In the genomic region with DNA sequence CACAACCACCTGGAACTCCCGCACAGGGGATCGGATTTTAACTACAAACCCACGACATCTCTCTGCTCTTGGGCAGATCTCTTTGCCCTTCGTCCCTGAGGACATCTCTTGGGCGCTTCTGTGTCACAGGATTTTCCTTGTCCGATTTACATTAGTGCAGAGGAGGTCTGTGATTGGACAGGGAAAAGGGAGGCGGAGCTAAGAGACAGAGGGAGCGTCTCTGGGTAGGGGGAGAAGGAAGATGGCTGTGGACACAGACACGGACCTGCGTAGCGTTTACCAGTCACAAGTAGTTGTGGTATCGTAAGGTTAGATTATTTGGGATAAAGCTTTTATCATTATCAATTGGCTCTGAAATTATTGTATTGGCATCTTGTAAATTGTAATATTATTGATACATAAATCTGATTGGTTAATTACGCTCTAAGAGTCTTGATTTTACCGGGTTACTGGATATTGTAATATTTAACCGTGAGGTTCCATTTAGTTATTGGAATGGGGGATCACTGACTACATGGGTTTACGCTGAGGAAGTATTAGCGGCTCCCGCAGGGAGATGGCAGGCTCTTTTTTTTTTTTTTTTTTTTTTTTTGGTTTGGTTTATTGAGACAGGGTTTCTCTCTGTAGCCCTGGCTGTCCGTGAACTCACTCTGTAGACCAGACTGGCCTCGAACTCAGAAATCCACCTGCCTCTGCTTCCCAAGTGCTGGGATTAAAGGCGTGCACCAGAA, we compare ENCODE assay signal across 8 mouse cellular contexts. TPM values are rescaled to one million over a fixed set of nuclear protein-coding genes. Genes with fewer than 3 reads are reported as not detected.
A peak's percentile ranks its signal among the peaks of the same experiment; 100 is the strongest.
DNase-seq lines count a peak whose midpoint lies in the region; ATAC-seq lines count a peak whose summit lies in the region.

No protein-coding gene starts in this region.

- no peak for DNase-seq in heart, adult 9 months (ENCODE audit: low spot score in 2 of 2)
- DNase-seq in MN1 (ENCODE audit: low spot score) = peak; percentile 48
- no peak for DNase-seq in layer of hippocampus, postnatal 10 days (ENCODE audit: low spot score in 2 of 2)
- no peak for DNase-seq in ovary, postnatal 14 days (ENCODE audit: low spot score)
- DNase-seq in right cerebral cortex, adult 18-20 months = no peak

- peak overlapping the region; percentile 53 for H3K4me2 ChIP-seq in heart, embryonic 11.5 days
- H3K4me2 ChIP-seq in hindbrain, embryonic 12.5 days (replicated peaks) = peak overlapping the region; percentile 49
- H3K4me2 ChIP-seq in midbrain, embryonic 13.5 days (replicated peaks) = peak overlapping the region; percentile 43

- H3K9ac ChIP-seq in heart, embryonic 11.5 days (ENCODE audit: low read depth, low read length) = no peak overlapping the region
- no peak overlapping the region for H3K9ac ChIP-seq in hindbrain, embryonic 12.5 days
- H3K9ac ChIP-seq in midbrain, embryonic 13.5 days (replicated peaks) = no peak overlapping the region

- H3K9me3 ChIP-seq in heart, embryonic 11.5 days (replicated peaks; ENCODE audit: control insufficient read depth, low read length) = no peaks in the 10 kb centered on the region
- H3K9me3 ChIP-seq in hindbrain, embryonic 12.5 days (replicated peaks) = no peaks in the 10 kb centered on the region
- H3K9me3 ChIP-seq in midbrain, embryonic 13.5 days = no peaks in the 10 kb centered on the region

- 24% methylated on average over 21 of the region's 21 CpGs for WGBS in heart, embryonic 11.5 days (ENCODE audit: insufficient replicate concordance)
- 28% methylated on average over 21 of the region's 21 CpGs for WGBS in hindbrain, embryonic 12.5 days
- 31% methylated on average over 21 of the region's 21 CpGs for WGBS in midbrain, embryonic 13.5 days

- H3K27ac ChIP-seq in heart, embryonic 11.5 days (ENCODE audit: low read depth, low read length) = no peak overlapping the region
- no peak overlapping the region for H3K27ac ChIP-seq in hindbrain, embryonic 12.5 days
- H3K27ac ChIP-seq in midbrain, embryonic 13.5 days = no peak overlapping the region

- H3K4me3 ChIP-seq in heart, embryonic 11.5 days (ENCODE audit: low read depth, low read length) = peak overlapping the region; percentile 21; the same call in 1 of the 2 replicates
- peak overlapping the region; percentile 14 for H3K4me3 ChIP-seq in hindbrain, embryonic 12.5 days
- peak overlapping the region; percentile 22 for H3K4me3 ChIP-seq in midbrain, embryonic 13.5 days (replicated peaks)

- H3K36me3 ChIP-seq in heart, embryonic 11.5 days (ENCODE audit: control insufficient read depth, insufficient read depth, low read length) = no peaks in the 10 kb centered on the region
- H3K36me3 ChIP-seq in hindbrain, embryonic 12.5 days = no peaks in the 10 kb centered on the region
- H3K36me3 ChIP-seq in midbrain, embryonic 13.5 days = no peaks in the 10 kb centered on the region

- ATAC-seq in heart, embryonic 11.5 days (replicated peaks; ENCODE audit: insufficient number of reproducible peaks, low FRiP score, low TSS enrichment) = no peak
- ATAC-seq in hindbrain, embryonic 12.5 days (ENCODE audit: low FRiP score) = peak; percentile 90
- peak; percentile 94 for ATAC-seq in midbrain, embryonic 13.5 days

- H3K27me3 ChIP-seq in heart, embryonic 11.5 days (ENCODE audit: control insufficient read depth, insufficient read depth, low read length) = no peaks in the 10 kb centered on the region
- H3K27me3 ChIP-seq in hindbrain, embryonic 12.5 days = no peaks in the 10 kb centered on the region
- no peaks in the 10 kb centered on the region for H3K27me3 ChIP-seq in midbrain, embryonic 13.5 days

- no peaks in the 10 kb centered on the region for H3K4me1 ChIP-seq in heart, embryonic 11.5 days (ENCODE audit: control insufficient read depth, insufficient read depth, low read length)
- no peaks in the 10 kb centered on the region for H3K4me1 ChIP-seq in hindbrain, embryonic 12.5 days
- no peaks in the 10 kb centered on the region for H3K4me1 ChIP-seq in midbrain, embryonic 13.5 days (replicated peaks)

RNA-seq across cellular contexts. Expression of a gene that starts 7.3 kb away (rescaled TPM):
- polyA plus RNA-seq in heart, embryonic 11.5 days (2014; fragmentation: Nextera tagmentation; extraction: Ambion mirVana) = 0.16 and 0.35 TPM in 2 replicates
- 0.20 and 0.25 TPM in 2 replicates for polyA plus RNA-seq in hindbrain, embryonic 12.5 days (2016; fragmentation: Nextera tagmentation; extraction: Ambion mirVana)
- 0.10 and 0.15 TPM in 2 replicates for polyA plus RNA-seq in midbrain, embryonic 13.5 days (2015; fragmentation: Nextera tagmentation; extraction: Ambion mirVana)
- under 1 TPM; 0.25 to 0.34 TPM for total RNA-seq in layer of hippocampus, postnatal 10 days (2021)

RNA-seq across cellular contexts. Expression of a gene that starts 21.0 kb away (rescaled TPM):
- polyA plus RNA-seq in heart, embryonic 11.5 days (2014; fragmentation: Nextera tagmentation; extraction: Ambion mirVana) = 1.6 and 1.8 TPM in 2 replicates
- 36.9 and 40.5 TPM in 2 replicates for polyA plus RNA-seq in hindbrain, embryonic 12.5 days (2016; fragmentation: Nextera tagmentation; extraction: Ambion mirVana)
- polyA plus RNA-seq in midbrain, embryonic 13.5 days (2015; fragmentation: Nextera tagmentation; extraction: Ambion mirVana) = 68.2 and 72.8 TPM in 2 replicates
- 100 to 1,000 TPM; 272 to 280 TPM for total RNA-seq in layer of hippocampus, postnatal 10 days (2021)

RNA-seq across cellular contexts. Expression of a gene that starts 26.6 kb away (rescaled TPM):
- 0.09 and 0.21 TPM in 2 replicates for polyA plus RNA-seq in heart, embryonic 11.5 days (2014; fragmentation: Nextera tagmentation; extraction: Ambion mirVana)
- polyA plus RNA-seq in hindbrain, embryonic 12.5 days (2016; fragmentation: Nextera tagmentation; extraction: Ambion mirVana) = 0.14 and 0.49 TPM in 2 replicates
- 0.12 TPM in 1 of 2 replicates, not detected in the other for polyA plus RNA-seq in midbrain, embryonic 13.5 days (2015; fragmentation: Nextera tagmentation; extraction: Ambion mirVana)
- under 1 TPM; 0.30 to 0.47 TPM for total RNA-seq in layer of hippocampus, postnatal 10 days (2021)

RNA-seq across cellular contexts. Expression of a gene that starts 56.6 kb away (rescaled TPM):
- 0.26 TPM in 1 of 2 replicates, not detected in the other for polyA plus RNA-seq in heart, embryonic 11.5 days (2014; fragmentation: Nextera tagmentation; extraction: Ambion mirVana)
- 0.65 and 1.0 TPM in 2 replicates for polyA plus RNA-seq in hindbrain, embryonic 12.5 days (2016; fragmentation: Nextera tagmentation; extraction: Ambion mirVana)
- polyA plus RNA-seq in midbrain, embryonic 13.5 days (2015; fragmentation: Nextera tagmentation; extraction: Ambion mirVana) = 0.09 and 0.51 TPM in 2 replicates
- 1 to 10 TPM; 1.2 to 1.3 TPM for total RNA-seq in layer of hippocampus, postnatal 10 days (2021)

Comparison
In these comparisons a context has a peak if more than half of its experiments do, and no peak if none do; other contexts are left out.
1. RNA of a gene that starts 21.0 kb away (polyA plus RNA-seq): 68.2 to 72.8 TPM in midbrain, embryonic 13.5 days and 36.9 to 40.5 TPM in hindbrain, embryonic 12.5 days; 1.6 to 1.8 TPM in heart, embryonic 11.5 days; every median in the first group is over 10 times any median in the second.
2. Peak in every context shown above with its lines, with median percentiles within 50 percentile points of each other: H3K4me2 ChIP-seq and H3K4me3 ChIP-seq.